Mouse (Mus musculus): Measurements from ENCODE around the gene Nat8f6. TPM values are rescaled to one million over a fixed set of nuclear protein-coding genes. Genes with fewer than 3 reads are reported as not detected.
"Not testable (repeated sequence)": the region's sequence is repeated elsewhere in the genome, so short reads cannot be mapped to it uniquely, and the experiment has no call there.

Gene Nat8f6
- total RNA-seq, 1 experiment from 2014 or later, result not detected

DNA sequence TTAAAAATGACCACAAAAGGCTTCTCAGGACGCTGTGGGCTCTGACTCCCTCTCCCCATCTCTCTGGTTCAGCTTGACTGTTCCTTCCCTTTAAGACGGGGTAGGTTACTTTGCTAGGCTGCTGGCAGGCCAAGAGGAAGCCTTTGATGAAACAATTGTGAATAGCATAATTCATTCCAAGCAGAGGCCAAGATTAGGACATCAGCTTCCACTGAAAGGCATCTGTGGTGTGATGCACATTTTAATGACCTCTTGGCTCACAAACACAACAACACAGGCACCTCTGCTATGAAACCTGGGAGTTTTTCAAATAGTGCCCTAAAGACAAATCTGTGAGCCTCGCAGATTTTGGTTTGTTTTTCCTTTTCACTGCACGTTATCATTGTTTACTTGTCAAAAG, 19.2 kb upstream of the Nat8f6 start:
- ATAC-seq (replicated peaks in 1 of 2; ENCODE audit: insufficient read depth in 1 of 2, low FRiP score in 2 of 2, low TSS enrichment in 1 of 2, low read depth in 1 of 2, poor library complexity in 2 of 2, severe bottlenecking in 2 of 2), result no peak

DNA sequence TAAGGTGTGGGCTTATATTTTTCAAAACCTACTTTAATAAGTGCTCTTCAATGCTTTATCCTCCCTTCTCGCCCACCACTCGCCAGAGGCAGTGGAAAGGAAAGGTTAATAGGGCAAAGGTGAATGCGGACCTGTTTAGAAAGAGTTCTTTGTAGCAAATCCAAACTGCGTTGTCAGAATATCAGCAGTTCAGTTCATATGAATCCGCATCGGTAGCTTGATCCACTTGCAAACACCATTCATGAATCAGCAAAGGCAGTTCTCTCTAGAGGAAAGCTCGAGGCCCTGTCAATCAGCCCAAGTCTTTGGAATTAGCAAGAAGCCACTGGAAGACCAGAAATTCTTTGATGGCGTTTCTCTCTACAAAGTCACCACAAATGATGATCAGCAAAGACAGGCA, 17.9 kb upstream of the Nat8f6 start:
- no peak for ATAC-seq (replicated peaks in 1 of 2; ENCODE audit: insufficient read depth in 1 of 2, low FRiP score in 2 of 2, low TSS enrichment in 1 of 2, low read depth in 1 of 2, poor library complexity in 2 of 2, severe bottlenecking in 2 of 2)

DNA sequence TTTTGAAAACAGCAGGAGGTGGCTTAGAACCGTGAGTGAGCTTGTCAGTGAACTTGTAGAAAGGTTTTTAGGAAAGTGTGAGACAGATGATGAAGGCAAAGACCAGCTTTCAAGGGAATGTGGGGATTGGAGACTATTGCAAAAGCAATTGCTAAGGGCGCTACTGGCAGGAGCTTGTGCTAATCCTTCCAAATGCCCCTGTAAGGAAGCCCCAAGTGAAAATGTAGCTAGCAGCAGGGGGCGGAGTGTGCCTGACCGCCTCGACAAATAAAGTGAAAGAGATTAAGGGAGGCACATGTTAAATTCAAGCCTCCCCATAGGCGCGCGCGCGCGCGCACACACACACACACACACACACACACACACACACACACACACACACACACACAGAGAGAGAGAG, 16.6 kb upstream of the Nat8f6 start:
- ATAC-seq (replicated peaks in 1 of 2; ENCODE audit: insufficient read depth in 1 of 2, low FRiP score in 2 of 2, low TSS enrichment in 1 of 2, low read depth in 1 of 2, poor library complexity in 2 of 2, severe bottlenecking in 2 of 2), result peak; percentile 53 to 76

DNA sequence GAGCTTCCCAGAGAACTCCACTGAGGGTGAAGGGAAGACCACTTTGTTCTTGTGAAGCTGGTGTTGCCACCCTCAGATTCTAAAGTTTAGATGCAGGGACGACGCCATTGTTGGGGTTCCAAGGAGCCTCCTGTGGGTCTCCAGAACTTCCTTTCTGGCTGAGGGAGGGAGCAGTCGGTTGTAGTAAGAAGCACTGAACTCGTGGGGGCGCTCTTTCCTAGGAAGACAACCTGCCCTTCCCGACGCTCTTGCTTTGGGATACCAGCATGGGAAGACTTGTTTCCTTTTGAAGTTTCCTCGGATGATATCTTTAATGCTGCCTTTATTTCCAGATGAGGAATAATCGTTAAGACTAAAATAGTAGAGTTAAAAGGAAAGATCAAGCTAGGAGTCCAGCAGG, 16.1 kb upstream of the Nat8f6 start:
- ATAC-seq (replicated peaks in 1 of 2; ENCODE audit: insufficient read depth in 1 of 2, low FRiP score in 2 of 2, low TSS enrichment in 1 of 2, low read depth in 1 of 2, poor library complexity in 2 of 2, severe bottlenecking in 2 of 2), result not testable (repeated sequence)

DNA sequence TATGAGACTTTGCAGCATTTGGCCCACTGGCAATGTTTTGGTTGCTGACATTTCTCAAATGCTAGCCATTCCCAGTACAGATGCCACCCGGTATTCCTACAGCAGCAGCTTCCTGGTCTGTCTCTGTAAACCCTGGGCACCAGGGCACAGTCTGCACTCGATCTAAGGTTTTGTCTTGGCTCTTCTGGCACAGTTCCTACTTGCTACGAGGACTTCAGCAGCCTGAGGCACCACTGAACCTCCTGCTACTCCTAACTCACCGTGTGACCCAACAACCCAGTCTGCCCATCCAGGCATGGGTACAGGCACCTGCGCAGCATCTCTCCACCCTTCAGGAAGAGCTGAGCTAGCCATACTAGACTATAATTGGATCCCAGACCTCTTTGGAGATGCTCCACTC, 15.3 kb upstream of the Nat8f6 start:
- not testable (repeated sequence) for ATAC-seq (replicated peaks in 1 of 2; ENCODE audit: insufficient read depth in 1 of 2, low FRiP score in 2 of 2, low TSS enrichment in 1 of 2, low read depth in 1 of 2, poor library complexity in 2 of 2, severe bottlenecking in 2 of 2)

DNA sequence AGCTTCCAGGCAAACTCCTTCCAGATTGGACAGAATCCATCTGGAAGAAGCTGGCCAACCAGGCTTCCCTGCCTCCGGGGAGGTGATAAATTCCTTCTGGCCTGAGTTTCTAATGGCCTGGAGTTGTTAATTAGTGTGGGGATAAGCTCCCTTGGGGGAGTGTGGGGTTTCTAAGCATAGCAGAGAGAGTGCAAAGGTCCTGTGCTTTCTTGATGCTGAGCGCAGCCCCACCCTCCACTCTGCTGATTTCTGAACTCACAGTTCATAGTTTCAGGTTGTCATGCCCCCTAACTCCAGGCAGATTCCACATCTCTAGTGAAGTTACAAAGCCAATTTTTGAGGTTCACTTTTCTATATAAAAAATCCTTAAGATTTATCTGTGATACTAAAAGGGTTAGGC, 14.3 kb upstream of the Nat8f6 start:
- ATAC-seq (replicated peaks in 1 of 2; ENCODE audit: insufficient read depth in 1 of 2, low FRiP score in 2 of 2, low TSS enrichment in 1 of 2, low read depth in 1 of 2, poor library complexity in 2 of 2, severe bottlenecking in 2 of 2), result not testable (repeated sequence)

DNA sequence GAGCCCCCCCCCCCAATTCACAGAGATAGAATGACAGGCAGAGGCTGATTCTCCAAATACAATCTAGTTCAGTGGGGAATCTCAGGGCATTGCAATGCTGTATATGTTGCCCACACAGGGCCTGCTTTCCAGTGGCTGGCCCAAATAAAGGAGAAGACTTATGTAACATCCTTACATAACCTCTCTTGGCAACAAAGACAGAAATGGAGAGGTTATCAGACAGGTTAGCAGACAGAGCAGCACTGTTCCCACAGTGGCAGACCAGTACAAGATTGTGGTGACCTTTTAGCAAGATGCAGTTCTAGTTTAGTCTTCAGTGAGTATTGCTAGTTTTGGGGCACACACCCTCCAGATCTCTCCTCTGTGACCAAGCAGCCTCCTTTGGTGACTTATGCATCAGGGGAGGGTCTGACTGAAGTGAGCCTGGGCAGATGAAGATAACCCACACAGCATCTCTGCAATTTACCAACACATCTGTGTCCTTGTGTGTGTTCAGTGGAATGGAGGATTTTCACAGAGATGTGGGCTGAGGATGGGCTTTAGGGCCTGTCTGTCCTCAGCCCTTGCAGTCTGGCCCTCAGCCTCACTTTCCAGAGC, 13.8 kb upstream of the Nat8f6 start:
- ATAC-seq (replicated peaks in 1 of 2; ENCODE audit: insufficient read depth in 1 of 2, low FRiP score in 2 of 2, low TSS enrichment in 1 of 2, low read depth in 1 of 2, poor library complexity in 2 of 2, severe bottlenecking in 2 of 2), result not testable (repeated sequence)

DNA sequence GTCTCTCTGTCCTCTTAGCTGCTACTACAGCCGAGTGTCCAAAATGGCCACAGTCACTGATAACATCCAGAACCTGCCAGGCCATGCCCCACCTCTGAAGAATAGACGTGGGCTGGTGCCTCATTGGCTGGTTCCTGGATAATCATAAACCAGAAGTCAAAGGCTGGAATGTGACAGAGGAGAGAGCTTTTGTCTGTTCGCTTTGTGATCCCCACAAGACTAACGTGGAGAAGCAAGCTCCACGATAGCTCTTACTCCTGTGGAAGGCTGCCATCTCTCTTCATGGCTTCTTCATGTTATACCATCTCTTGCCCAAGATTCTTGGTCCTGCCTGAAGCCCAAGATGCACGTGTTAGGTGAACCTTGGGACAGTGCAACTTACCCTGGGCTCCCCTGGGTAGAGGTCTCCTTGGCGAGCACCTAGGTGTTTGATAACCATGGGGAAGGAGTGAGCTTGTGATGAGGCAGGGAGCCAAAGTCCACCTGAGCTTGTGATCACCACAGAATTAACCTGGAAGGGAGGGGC, 11.1 kb upstream of the Nat8f6 start, which contains the start of gene Nat8:
TSS of gene Nat8 (minus strand) at position 287 of the 526 bp plus-strand sequence.
- no peak for ATAC-seq (replicated peaks in 1 of 2; ENCODE audit: insufficient read depth in 1 of 2, low FRiP score in 2 of 2, low TSS enrichment in 1 of 2, low read depth in 1 of 2, poor library complexity in 2 of 2, severe bottlenecking in 2 of 2)

DNA sequence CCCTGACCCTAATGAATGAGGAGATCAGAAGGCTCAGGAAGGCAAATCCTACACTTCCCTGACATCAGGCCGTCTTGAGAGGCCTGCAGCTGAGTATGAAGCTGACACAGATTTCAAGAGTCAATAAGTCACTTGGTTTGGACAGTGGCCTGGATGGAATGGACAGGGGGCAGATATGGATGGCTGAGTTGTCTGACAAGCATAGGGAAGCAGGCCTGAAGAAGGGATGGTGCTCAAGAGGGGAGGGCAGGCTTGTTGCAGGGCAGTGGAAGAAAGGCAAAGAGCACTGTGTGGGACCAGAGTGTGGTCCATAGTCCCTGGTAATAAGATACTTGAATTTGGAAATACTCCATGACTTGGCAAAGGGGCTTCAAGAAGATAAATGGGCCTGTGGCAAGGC, 8.7 kb upstream of the Nat8f6 start:
- ATAC-seq (replicated peaks in 1 of 2; ENCODE audit: insufficient read depth in 1 of 2, low FRiP score in 2 of 2, low TSS enrichment in 1 of 2, low read depth in 1 of 2, poor library complexity in 2 of 2, severe bottlenecking in 2 of 2), result no peak

DNA sequence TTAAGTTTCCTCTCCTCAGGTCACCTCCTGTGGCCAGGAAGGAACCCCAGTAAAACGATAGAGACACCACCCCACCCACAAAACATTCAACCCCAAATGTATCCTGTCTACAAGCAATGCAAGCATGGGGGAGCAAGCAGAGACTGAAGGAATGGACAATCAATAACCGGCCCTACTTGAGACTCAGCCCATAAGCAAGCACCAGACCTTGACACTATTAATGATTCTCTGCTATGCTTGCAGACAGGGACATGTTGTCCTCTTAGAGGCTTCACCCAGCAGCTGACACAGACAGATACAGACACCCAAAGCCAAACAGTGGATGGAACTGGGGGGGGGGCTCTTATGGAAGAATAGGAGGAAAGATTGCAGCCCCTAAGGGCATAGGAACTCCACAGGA, 5.1 kb upstream of the Nat8f6 start:
- no peak for ATAC-seq (replicated peaks in 1 of 2; ENCODE audit: insufficient read depth in 1 of 2, low FRiP score in 2 of 2, low TSS enrichment in 1 of 2, low read depth in 1 of 2, poor library complexity in 2 of 2, severe bottlenecking in 2 of 2)

DNA sequence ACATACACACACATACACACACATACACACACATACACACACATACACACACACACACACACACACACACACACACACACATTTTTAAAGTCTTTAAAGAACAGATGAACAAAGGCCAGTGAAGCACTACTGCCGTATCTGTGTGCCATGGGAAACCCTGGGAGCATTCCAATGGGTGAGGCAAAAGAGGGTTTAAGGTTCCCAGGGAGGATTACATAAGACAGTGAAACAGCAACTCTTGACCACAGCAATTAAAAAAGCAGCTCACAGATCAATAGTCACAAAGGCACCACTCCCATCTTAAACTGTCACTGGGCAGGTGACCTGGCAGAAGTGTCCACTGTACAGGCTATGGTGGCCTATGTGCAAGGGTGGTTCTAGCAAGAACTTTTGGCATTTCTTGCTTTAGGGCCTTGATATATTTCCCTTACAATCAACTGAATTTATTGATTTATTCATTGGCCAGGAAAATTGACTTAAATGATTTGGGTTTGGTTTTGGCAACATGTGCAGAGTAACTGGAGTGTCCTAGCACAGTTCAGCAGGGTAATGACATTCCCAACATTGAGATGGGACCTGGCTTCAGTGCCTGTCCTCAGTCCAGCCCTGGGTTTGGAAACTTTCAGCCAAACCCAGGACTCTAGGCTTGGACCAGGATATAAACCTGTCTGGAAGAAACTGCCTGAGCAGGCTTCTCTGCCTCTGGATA, 2.8 kb upstream of the Nat8f6 start:
- no peak for ATAC-seq (replicated peaks in 1 of 2; ENCODE audit: insufficient read depth in 1 of 2, low FRiP score in 2 of 2, low TSS enrichment in 1 of 2, low read depth in 1 of 2, poor library complexity in 2 of 2, severe bottlenecking in 2 of 2)

DNA sequence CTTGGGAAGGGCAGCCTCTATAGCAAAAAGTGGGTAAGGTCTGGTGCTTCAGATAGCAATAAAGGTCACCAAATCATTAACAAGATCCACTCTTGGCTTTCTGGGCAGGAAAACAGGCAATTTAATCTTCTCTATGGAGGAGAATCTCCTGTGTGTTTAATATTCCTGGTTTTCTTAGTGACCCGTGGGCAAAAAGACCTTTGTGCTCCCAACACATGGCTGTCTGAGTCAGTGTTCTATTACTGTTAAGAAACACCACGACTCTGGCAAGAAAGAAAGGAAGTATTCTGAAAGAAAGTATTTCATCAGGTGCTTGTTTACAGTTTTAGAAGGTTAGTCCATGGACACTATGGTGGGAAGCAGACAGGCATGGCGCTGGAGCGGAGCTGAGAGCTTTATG, 1.5 kb upstream of the Nat8f6 start:
- no peak for ATAC-seq (replicated peaks in 1 of 2; ENCODE audit: insufficient read depth in 1 of 2, low FRiP score in 2 of 2, low TSS enrichment in 1 of 2, low read depth in 1 of 2, poor library complexity in 2 of 2, severe bottlenecking in 2 of 2)

DNA sequence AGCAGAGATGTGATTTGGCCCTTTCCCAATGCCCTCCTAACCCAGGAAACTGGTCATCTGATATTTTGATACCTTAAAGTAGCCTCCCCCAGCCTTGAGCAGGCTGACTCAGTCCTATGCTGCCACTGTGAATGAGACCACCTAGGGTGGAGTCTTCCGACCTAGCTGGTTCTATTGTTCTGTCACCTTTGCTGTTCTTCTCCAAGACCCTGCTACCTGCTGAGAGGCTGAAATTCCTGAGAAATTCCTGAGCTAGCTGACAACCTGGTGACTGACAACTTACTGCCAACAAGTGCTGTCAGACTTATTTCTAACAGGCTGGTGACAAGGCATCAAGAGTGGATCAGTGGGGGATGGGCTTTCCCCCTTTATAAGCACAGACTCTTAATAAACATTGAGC, 2.4 kb downstream of the Nat8f6 start:
- no peak for ATAC-seq (replicated peaks in 1 of 2; ENCODE audit: insufficient read depth in 1 of 2, low FRiP score in 2 of 2, low TSS enrichment in 1 of 2, low read depth in 1 of 2, poor library complexity in 2 of 2, severe bottlenecking in 2 of 2)

DNA sequence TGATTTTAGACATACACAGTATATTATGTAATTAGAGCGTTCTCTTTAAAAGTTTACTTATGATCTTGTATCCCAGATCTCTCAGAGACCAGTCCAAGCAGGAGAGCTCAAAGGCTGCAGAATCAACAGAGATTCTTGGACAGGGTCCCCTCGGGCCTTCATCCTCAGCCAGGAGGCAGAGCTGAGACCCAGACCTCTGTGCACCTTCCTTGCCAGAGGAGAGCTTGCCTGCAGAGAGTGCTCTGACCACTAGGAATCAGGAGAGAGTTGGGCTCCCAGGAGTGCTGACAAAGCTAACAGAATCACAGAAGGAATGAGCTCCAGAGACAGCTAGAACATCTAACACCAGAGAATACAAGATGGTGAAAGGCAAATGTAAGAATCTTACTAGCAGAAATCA, 7.4 kb downstream of the Nat8f6 start:
- ATAC-seq (replicated peaks in 1 of 2; ENCODE audit: insufficient read depth in 1 of 2, low FRiP score in 2 of 2, low TSS enrichment in 1 of 2, low read depth in 1 of 2, poor library complexity in 2 of 2, severe bottlenecking in 2 of 2), result no peak

DNA sequence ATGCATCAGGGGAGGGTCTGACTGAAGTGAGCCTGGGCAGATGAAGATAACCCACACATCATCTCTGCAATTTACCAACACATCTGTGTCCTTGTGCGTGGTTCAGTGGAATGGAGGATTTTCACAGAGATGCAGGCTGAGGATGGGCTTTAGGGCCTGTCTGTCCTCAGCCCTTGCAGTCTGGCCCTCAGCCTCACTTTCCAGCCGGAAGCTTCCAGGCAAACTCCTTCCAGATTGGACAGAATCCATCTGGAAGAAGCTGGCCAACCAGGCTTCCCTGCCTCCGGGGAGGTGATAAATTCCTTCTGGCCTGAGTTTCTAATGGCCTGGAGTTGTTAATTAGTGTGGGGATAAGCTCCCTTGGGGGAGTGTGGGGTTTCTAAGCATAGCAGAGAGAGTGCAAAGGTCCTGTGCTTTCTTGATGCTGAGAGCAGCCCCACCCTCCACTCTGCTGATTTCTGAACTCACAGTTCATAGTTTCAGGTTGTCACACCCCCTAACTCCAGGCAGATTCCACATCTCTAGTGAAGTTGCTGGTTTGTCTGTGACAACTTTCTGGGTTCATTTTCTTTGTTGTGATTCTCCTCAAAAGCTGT, 9.7 kb downstream of the Nat8f6 start:
- ATAC-seq (replicated peaks in 1 of 2; ENCODE audit: insufficient read depth in 1 of 2, low FRiP score in 2 of 2, low TSS enrichment in 1 of 2, low read depth in 1 of 2, poor library complexity in 2 of 2, severe bottlenecking in 2 of 2), result not testable (repeated sequence)

DNA sequence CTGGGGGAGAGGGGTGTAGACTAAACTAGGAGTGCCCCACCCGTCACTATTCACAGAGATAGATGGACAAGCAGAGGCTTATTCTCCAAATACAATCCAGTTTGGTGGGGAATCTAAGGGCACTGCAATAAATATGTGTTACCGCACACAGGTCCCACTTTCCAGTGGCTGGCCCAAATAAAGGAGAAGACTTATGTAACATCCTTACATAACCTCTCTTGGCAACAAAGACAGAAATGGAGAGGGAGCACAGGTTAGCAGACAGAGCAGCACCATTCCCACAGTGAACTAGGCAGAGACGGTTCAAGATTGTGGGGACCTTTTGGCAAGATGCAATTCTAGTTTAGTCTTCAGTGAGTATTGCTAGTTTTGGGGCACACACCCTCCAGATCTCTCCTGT, 10.2 kb downstream of the Nat8f6 start:
- not testable (repeated sequence) for ATAC-seq (replicated peaks in 1 of 2; ENCODE audit: insufficient read depth in 1 of 2, low FRiP score in 2 of 2, low TSS enrichment in 1 of 2, low read depth in 1 of 2, poor library complexity in 2 of 2, severe bottlenecking in 2 of 2)

DNA sequence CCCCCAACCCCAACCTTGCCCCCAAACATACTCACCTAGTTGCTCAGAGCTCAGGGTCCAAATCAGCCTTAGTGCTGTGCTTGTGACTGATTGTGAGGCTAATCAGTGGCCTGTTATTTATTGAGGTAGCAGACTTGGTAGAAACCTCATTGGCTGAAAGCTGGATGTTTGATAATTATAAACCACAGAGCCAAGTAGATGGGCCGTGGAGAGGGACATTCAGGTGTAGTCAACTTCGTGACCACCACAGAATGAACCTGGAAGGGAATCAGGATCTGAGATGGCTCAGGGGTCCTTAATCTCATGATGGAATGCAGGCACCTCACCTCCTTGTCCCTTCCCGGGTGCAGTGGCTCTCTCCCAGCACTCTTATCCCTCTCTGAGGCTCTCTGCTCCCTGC, 11.0 kb downstream of the Nat8f6 start:
- not testable (repeated sequence) for ATAC-seq (replicated peaks in 1 of 2; ENCODE audit: insufficient read depth in 1 of 2, low FRiP score in 2 of 2, low TSS enrichment in 1 of 2, low read depth in 1 of 2, poor library complexity in 2 of 2, severe bottlenecking in 2 of 2)

DNA sequence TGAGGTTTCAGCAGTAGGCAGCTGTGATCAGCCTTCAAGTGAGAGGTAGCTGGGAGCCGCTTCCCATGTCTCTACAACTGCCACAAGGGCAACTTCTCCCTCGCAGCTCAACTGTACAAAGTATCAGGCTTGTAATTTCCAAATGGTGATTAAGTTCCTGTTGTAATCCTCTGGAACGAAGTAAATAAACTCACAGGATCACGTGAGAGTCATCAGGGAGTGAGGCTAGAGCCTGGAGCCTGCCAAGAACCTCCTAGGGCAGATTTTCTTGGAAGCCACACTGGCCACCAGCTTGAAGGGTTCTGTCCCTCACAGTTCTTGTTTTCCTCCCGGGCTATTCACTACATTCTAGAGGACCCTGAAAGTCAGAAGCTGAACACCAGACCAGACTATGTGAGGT, 17.6 kb downstream of the Nat8f6 start:
- ATAC-seq (replicated peaks in 1 of 2; ENCODE audit: insufficient read depth in 1 of 2, low FRiP score in 2 of 2, low TSS enrichment in 1 of 2, low read depth in 1 of 2, poor library complexity in 2 of 2, severe bottlenecking in 2 of 2), result not testable (repeated sequence)
